Mouse (Mus musculus) embryo, embryonic 10.5 days (tissue): ENCODE data around the gene Vwc2.

ENCODE experiments used
- DNase-seq: peaks from one replicate; pipeline ENCODE4 v3.0.0-alpha.2; 2015; ENCODE audit warnings: low spot score

Vwc2 gene

GRCm38 (mm10) chr11:11242694-11243377, 128.8 kb downstream of the Vwc2 start:
- no peak for DNase-seq

- DNase-seq = no peak
Measured at GRCm38 (mm10) chr11:11257348-11257747, 143.3 kb downstream of the Vwc2 start.

- no peak for DNase-seq
Measured at GRCm38 (mm10) chr11:11280128-11280527, 166.1 kb downstream of the Vwc2 start.

- DNase-seq = no peak
Measured at GRCm38 (mm10) chr11:11283512-11283911, 169.5 kb downstream of the Vwc2 start.
